Mouse (Mus musculus) mouse embryonic stem cell (cell line): ENCODE measurements around the gene Rsc1a1.

Experiments
- in situ Hi-C, 2 experiments: fragments of 300-500 bp; cut with MboI; formaldehyde crosslinking; loops; 1 replicate in 1 of 2; 3 replicates in 1 of 2; pipeline ENCODE4 v1.14.3; 2019 to 2020; ENCODE audit warnings: low sequenced_read_pairs in 2 of 2, low pct_unique_long_range_greater_than_20kb in 1 of 2, mixed read lengths in 1 of 2; ENCODE audit not compliant: unreplicated experiment in 1 of 2

Rsc1a1 gene

GRCm38 (mm10) chr4:141708005-141708404, 22.6 kb upstream of the Rsc1a1 start:
- in situ Hi-C loops, result no loop called here

- in situ Hi-C loops, result no loop called here
These were observed 19.9 kb upstream of the Rsc1a1 start for GRCm38 (mm10) chr4:141705331-141705730.

GRCm38 (mm10) chr4:141704625-141705024, 19.2 kb upstream of the Rsc1a1 start:
- in situ Hi-C loops, result no loop called here

GRCm38 (mm10) chr4:141694719-141695118, 9.3 kb upstream of the Rsc1a1 start:
- in situ Hi-C loops, result no loop called here

GRCm38 (mm10) chr4:141688505-141688904, 3.1 kb upstream of the Rsc1a1 start:
- in situ Hi-C loops, result no loop called here

- in situ Hi-C loops, result no loop called here
These were observed 1.1 kb upstream of the Rsc1a1 start for GRCm38 (mm10) chr4:141686525-141686924.

- in situ Hi-C loops, result no loop called here
These were observed 694 bp upstream of the Rsc1a1 start for GRCm38 (mm10) chr4:141686093-141686492.

GRCm38 (mm10) chr4:141682706-141683230, 2.6 kb downstream of the Rsc1a1 start:
- in situ Hi-C loops, result no loop called here

- in situ Hi-C loops, result no loop called here
These were observed 3.6 kb downstream of the Rsc1a1 start for GRCm38 (mm10) chr4:141681767-141682166.

GRCm38 (mm10) chr4:141680892-141681291, 4.5 kb downstream of the Rsc1a1 start:
- in situ Hi-C loops, result no loop called here

- in situ Hi-C loops, result no loop called here
These were observed 6.4 kb downstream of the Rsc1a1 start for GRCm38 (mm10) chr4:141679016-141679415.

GRCm38 (mm10) chr4:141676462-141676979, 8.9 kb downstream of the Rsc1a1 start:
- in situ Hi-C loops, result no loop called here

GRCm38 (mm10) chr4:141672325-141672724, 13.1 kb downstream of the Rsc1a1 start:
- in situ Hi-C loops, result no loop called here

GRCm38 (mm10) chr4:141671389-141671788, 14.0 kb downstream of the Rsc1a1 start:
- in situ Hi-C loops, result no loop called here

GRCm38 (mm10) chr4:141669898-141670712, 15.3 kb downstream of the Rsc1a1 start:
- in situ Hi-C loops, result no loop called here

- in situ Hi-C loops, result no loop called here
These were observed 20.6 kb downstream of the Rsc1a1 start, which contains the start of gene Plekhm2 for GRCm38 (mm10) chr4:141664799-141665198. Plekhm2 (minus strand) TSS chr4:141664899.

- in situ Hi-C loops, result no loop called here
These were observed 21.2 kb downstream of the Rsc1a1 start for GRCm38 (mm10) chr4:141664011-141664745.

- in situ Hi-C loops, result no loop called here
These were observed 22.1 kb downstream of the Rsc1a1 start for GRCm38 (mm10) chr4:141663122-141663931.
